ENCODE assay signal across 10 mouse cellular contexts in genomic region chr7:27491856-27492255, GRCm38 (mm10). TPM values are rescaled to one million over a fixed set of nuclear protein-coding genes. Genes with fewer than 3 reads are reported as not detected.
A peak's percentile ranks its signal among the peaks of the same experiment; 100 is the strongest.
DNase-seq lines count a peak whose midpoint lies in the region; ATAC-seq and TF ChIP-seq lines count a peak whose summit lies in the region.
"Had no signal": no experiment of that assay in that cellular context is flagged by ENCODE, and none has a peak within 500 bp of the region (broad histone marks: within the 10 kb centered on the region; RNA-seq: fewer than 3 reads in every experiment).

No protein-coding gene starts in this region.

- H3K9ac ChIP-seq in lung, embryonic 15.5 days = no peak overlapping the region

- peak overlapping the region; percentile 97 for H3K27ac ChIP-seq in lung, embryonic 15.5 days

- intact Hi-C loops in left cerebral cortex, postnatal 25 days (cut with DNase I) = no loop called here

- H3K27me3 ChIP-seq in G1E (ENCODE audit: insufficient read depth, low read length) = no peaks in the 10 kb centered on the region; the same call in 1 of the 2 replicates
- no peaks in the 10 kb centered on the region for H3K27me3 ChIP-seq in lung, embryonic 15.5 days

- H3K4me3 ChIP-seq in G1E (ENCODE audit: low read depth, low read length) = peak overlapping the region; percentile 16; the same call in 1 of the 2 replicates
- H3K4me3 ChIP-seq in lung, embryonic 15.5 days = no peak overlapping the region

- H3K36me3 ChIP-seq in G1E (replicated peaks) = peaks cover 33% of the 10 kb centered on the region
- H3K36me3 ChIP-seq in lung, embryonic 15.5 days = 0 out of 2 replicates have a peak, but pooled peaks cover 11% of the 10 kb centered on the region

- H3K4me2 ChIP-seq in lung, embryonic 15.5 days = no peak overlapping the region

- ATAC-seq in G1E (ENCODE audit: extremely low read depth, insufficient number of reproducible peaks, low FRiP score, poor library complexity, severe bottlenecking) = no peak
- ATAC-seq in lung, embryonic 15.5 days (ENCODE audit: borderline replicate concordance, extremely low read depth, low FRiP score, low TSS enrichment) = no peak
- no peak for ATAC-seq in CD4-positive, CD25-positive, alpha-beta regulatory T cell, adult 4 months

- TF ChIP-seq CTCF in G1E (IDR thresholded peaks at IDR 0.05; ENCODE audit: low read depth, low read length) = no peak

- no peaks in the 10 kb centered on the region for H3K9me3 ChIP-seq in G1E (replicated peaks)
- no peaks in the 10 kb centered on the region for H3K9me3 ChIP-seq in lung, embryonic 15.5 days

- WGBS in lung, embryonic 15.5 days = 51% methylated on average over 7 of the region's 7 CpGs

- peaks cover 66% of the 10 kb centered on the region for H3K4me1 ChIP-seq in G1E (ENCODE audit: insufficient read depth, low read depth, low read length)
- peaks cover 47% of the 10 kb centered on the region for H3K4me1 ChIP-seq in lung, embryonic 15.5 days

- DNase-seq in cerebellum, adult 11-12 months = peak; percentile 51
- no peak for DNase-seq in cerebellum, postnatal 14 days
- DNase-seq in G1E (ENCODE audit: low spot score) = no peak
- peak; percentile 41 to 63 for DNase-seq in kidney, adult 8-10 months
- no peak for DNase-seq in left cerebral cortex, postnatal 25 days (ENCODE audit: low spot score in 2 of 2)
- no peak for DNase-seq in left cerebral cortex, adult 11 months (ENCODE audit: low spot score)
- DNase-seq: embryo, embryonic 11 days had no signal

RNA-seq across cellular contexts. Expression of gene Sertad1, which starts 5.1 kb away (rescaled TPM):
- 18.5 and 18.6 TPM in 2 replicates for total RNA-seq in G1E (2014; fragmentation: Nextera tagmentation)
- 62.3 and 63.1 TPM in 2 replicates for total RNA-seq in G1E (2017)
- 56.9 and 75.3 TPM in 2 replicates for polyA plus RNA-seq in G1E (2012)
- polyA plus RNA-seq in lung, embryonic 15.5 days (2015; fragmentation: Nextera tagmentation; extraction: Ambion mirVana) = 48.5 and 49.6 TPM in 2 replicates
- total RNA-seq in left cerebral cortex, postnatal 25 days (2021) = 10 to 100 TPM; 16.1 to 16.8 TPM
- polyA plus RNA-seq in CD4-positive, CD25-positive, alpha-beta regulatory T cell, adult 4 months (2017; shearing (Covaris generic)) = 10 to 100 TPM; 46.0 to 51.9 TPM

RNA-seq across cellular contexts. Expression of gene Prx, which starts 7.3 kb away (rescaled TPM):
- total RNA-seq in G1E (2014; fragmentation: Nextera tagmentation) = 1.5 and 1.7 TPM in 2 replicates
- 0.93 and 1.3 TPM in 2 replicates for total RNA-seq in G1E (2017)
- polyA plus RNA-seq in G1E (2012) = 2.3 and 2.7 TPM in 2 replicates
- 7.2 and 8.7 TPM in 2 replicates for polyA plus RNA-seq in lung, embryonic 15.5 days (2015; fragmentation: Nextera tagmentation; extraction: Ambion mirVana)
- total RNA-seq in left cerebral cortex, postnatal 25 days (2021) = under 1 TPM; 0.32 to 0.62 TPM
- polyA plus RNA-seq in CD4-positive, CD25-positive, alpha-beta regulatory T cell, adult 4 months (2017; shearing (Covaris generic)) = under 1 TPM; 0.22 to 0.62 TPM

RNA-seq across cellular contexts. Expression of gene Sertad3, which starts 18.3 kb away (rescaled TPM):
- total RNA-seq in G1E (2014; fragmentation: Nextera tagmentation) = 5.2 and 9.0 TPM in 2 replicates
- total RNA-seq in G1E (2017) = 15.8 and 18.1 TPM in 2 replicates
- polyA plus RNA-seq in G1E (2012) = 24.0 and 27.0 TPM in 2 replicates
- polyA plus RNA-seq in lung, embryonic 15.5 days (2015; fragmentation: Nextera tagmentation; extraction: Ambion mirVana) = 28.6 and 31.1 TPM in 2 replicates
- total RNA-seq in left cerebral cortex, postnatal 25 days (2021) = 1 to 10 TPM; 2.8 to 4.6 TPM
- polyA plus RNA-seq in CD4-positive, CD25-positive, alpha-beta regulatory T cell, adult 4 months (2017; shearing (Covaris generic)) = 10 to 100 TPM; 50.9 to 60.1 TPM

RNA-seq across cellular contexts. Expression of gene Hipk4, which starts 31.2 kb away (rescaled TPM):
- 0.38 TPM in 1 of 2 replicates, not detected in the other for total RNA-seq in G1E (2014; fragmentation: Nextera tagmentation)
- 0.11 and 0.12 TPM in 2 replicates for total RNA-seq in G1E (2017)
- polyA plus RNA-seq in G1E (2012) = 0.09 and 0.11 TPM in 2 replicates
- polyA plus RNA-seq in lung, embryonic 15.5 days (2015; fragmentation: Nextera tagmentation; extraction: Ambion mirVana) = 0.87 and 0.92 TPM in 2 replicates
- under 1 TPM in 1 of 2 experiments, not detected in 1; 0.18 TPM for total RNA-seq in left cerebral cortex, postnatal 25 days (2021)
- polyA plus RNA-seq in CD4-positive, CD25-positive, alpha-beta regulatory T cell, adult 4 months (2017; shearing (Covaris generic)) = under 1 TPM in 1 of 2 experiments, not detected in 1; 0.28 TPM
- total RNA-seq: left cerebral cortex, postnatal 14 days had no signal

RNA-seq across cellular contexts. Expression of gene Blvrb, which starts 44.1 kb away (rescaled TPM):
- 438 and 479 TPM in 2 replicates for total RNA-seq in G1E (2014; fragmentation: Nextera tagmentation)
- total RNA-seq in G1E (2017) = 212 and 254 TPM in 2 replicates
- 394 and 460 TPM in 2 replicates for polyA plus RNA-seq in G1E (2012)
- 58.8 and 68.5 TPM in 2 replicates for polyA plus RNA-seq in lung, embryonic 15.5 days (2015; fragmentation: Nextera tagmentation; extraction: Ambion mirVana)
- 10 to 100 TPM; 12.0 to 15.9 TPM for total RNA-seq in left cerebral cortex, postnatal 25 days (2021)
- 10 to 100 TPM; 14.1 to 19.9 TPM for polyA plus RNA-seq in CD4-positive, CD25-positive, alpha-beta regulatory T cell, adult 4 months (2017; shearing (Covaris generic))

Comparison
In these comparisons a context has a peak if more than half of its experiments do, and no peak if none do; other contexts are left out.
1. DNase-seq: peak in cerebellum, adult 11-12 months (single experiment) and kidney, adult 8-10 months (2 of 2); none in cerebellum, postnatal 14 days (0 of 2), G1E (single experiment), left cerebral cortex, postnatal 25 days (0 of 2) and left cerebral cortex, adult 11 months (single experiment).